Mouse (Mus musculus): ENCODE data around the gene Rnft2. TPM values are rescaled to one million over a fixed set of nuclear protein-coding genes. Genes with fewer than 3 reads are reported as not detected.

The Rnft2 gene
- total RNA-seq, 2 experiments from 2014 or later, result 1.0 to 1.8 TPM

DNA sequence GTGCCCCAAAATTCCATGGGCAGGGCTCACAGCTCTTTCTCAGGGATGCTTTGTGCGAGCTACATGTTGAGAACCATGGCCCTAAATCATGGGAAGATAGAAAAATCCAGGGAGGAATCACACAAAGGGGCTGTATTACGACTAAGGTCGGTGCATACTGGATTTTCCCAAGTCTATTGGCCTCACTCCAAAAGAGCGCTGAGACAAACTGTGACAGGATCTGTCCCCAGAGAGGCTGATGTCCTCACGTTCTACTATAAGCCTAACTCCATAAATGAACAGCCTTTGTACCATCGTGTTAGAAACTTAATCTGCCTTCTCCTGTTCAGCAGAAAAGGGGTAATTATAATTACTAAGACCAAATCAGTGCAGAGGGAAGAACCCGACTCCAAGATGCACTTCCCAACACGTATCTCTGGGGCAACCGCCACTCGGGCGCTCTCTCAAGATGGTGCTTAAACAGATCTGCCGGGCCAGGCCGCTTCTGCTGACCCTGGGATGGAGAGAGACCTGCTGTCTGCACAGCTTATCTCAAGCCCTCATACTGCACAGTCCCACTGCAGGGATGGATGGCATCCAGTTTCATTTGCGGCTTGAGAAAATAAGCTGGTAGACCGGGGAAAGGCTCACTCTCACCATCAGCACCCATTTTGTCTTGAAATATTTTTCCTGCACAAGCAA, 98.8 kb downstream of the Rnft2 start:
- peak; percentile 38 to 54 for DNase-seq
- intact Hi-C loops (cut with DNase I), result no loop called here

GRCm38 (mm10) chr5:118145458-118145857, 99.5 kb downstream of the Rnft2 start:
- no peak for DNase-seq
- intact Hi-C loops (cut with DNase I), result no loop called here

- intact Hi-C loops (cut with DNase I), result no loop called here
- DNase-seq, result no peak
These were observed 100.1 kb downstream of the Rnft2 start for GRCm38 (mm10) chr5:118144770-118145169.

DNA sequence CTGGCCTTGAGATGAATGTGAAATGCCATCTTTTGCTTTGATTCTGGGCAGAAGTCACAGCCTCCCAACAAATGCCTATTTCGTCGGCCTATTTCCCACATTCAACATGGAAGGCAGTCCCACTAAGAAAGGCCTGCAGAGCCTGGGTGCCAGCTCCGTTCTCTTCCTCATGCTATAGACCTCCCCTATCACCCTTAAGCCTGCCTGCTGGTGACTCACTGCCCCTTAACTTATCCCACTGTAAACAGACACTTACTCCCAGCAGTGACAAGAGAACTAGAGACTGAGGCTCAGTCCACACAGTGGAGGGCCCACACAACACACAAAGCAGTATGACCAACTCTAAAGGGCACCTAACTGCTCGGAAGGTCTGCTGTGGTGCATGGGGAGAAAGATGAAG, 100.6 kb downstream of the Rnft2 start:
- intact Hi-C loops (cut with DNase I), result no loop called here
- DNase-seq, result no peak

DNA sequence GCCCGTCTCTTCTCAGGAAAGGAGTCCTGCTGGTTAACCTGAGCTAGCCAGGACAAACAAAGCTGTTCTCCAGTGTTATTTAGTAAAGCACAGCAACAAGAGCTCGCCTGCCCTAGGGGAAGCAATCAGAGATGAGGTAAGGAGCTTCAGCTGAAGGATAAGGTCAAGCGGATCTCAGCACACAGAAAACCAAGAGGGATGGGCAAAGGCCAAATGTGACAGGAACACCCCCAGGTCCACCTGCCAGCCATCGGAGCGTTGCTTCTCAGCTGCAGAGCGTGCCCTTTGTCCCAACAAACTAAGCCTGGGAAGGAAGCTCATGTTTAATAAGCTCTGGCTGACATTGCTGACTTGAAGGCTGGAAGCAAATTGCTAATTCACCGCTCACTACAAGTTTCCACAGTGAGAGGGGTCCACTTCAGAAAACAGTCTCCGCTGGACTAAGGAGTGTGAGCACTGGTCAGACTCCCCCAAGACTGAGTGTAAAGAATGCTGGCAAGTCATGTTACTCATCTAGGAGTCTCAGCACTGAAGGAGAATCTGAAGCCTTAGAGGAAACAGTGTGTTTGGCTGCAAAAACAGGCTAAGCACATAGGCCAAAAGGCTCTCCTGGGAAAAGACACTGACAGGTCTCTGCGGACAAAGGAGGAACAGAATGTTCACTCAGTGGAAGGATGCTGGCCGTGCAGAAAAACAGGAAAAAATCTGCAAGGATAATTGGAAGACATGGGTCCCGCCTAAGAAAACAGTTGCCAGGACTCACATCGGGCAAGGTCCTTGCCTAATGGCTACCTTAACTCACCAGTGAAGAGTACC, 101.5 kb downstream of the Rnft2 start:
- DNase-seq, result peak; percentile 65 to 68
- intact Hi-C loops (cut with DNase I), result no loop called here

DNA sequence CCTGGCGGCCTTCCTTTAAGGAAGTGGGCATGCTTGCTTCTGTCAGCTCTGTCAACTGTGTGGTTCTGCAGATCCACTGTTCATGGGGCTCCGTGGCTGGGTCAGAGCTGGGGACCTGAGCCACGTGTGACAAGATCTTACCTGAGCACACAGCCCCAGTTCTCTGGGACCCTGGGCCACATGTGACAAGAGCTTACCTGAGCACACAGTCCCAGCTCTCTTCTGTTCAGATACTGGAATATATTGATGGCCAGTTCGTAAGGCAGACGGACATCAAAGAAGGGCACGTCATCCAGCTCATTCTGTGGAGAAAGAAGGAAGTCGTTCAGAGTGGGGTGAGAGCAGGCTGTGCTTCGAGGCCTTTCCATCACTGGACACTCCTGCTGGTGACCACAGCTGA, 102.4 kb downstream of the Rnft2 start:
- DNase-seq, result no peak
- intact Hi-C loops (cut with DNase I), result no loop called here

Other genes starting within 250 kb of the Rnft2 start
- 100 to 1,000 TPM; 164 to 168 TPM for gene Tesc, start 217.4 kb downstream of the Rnft2 start, total RNA-seq (2021)
- gene Fbxw8, start 89.7 kb downstream of the Rnft2 start, total RNA-seq (2021), result 10 to 100 TPM; 43.3 to 43.6 TPM
- gene Hrk, start 80.5 kb downstream of the Rnft2 start, total RNA-seq (2021), result 1 to 10 TPM in 1 of 2 experiments, under 1 TPM in 1; 0.76 to 1.2 TPM
- gene 2410131K14Rik, start 111 bp upstream of the Rnft2 start, total RNA-seq (2021), result 1 to 10 TPM; 9.2 to 9.3 TPM